Mouse (Mus musculus): Measurements from ENCODE around the gene Ccer2.

GRCm38 (mm10) chr7:28807641-28808220 lies 51.8 kb downstream of the Ccer2 start:
- no peak for TF ChIP-seq CTCF (IDR thresholded peaks at IDR 0.05; ENCODE audit: control insufficient read depth, insufficient read depth, low read length)
- no peak for TF ChIP-seq POLR2A (IDR thresholded peaks at IDR 0.05; ENCODE audit: borderline replicate concordance, control insufficient read depth, low read depth, low read length)
